Mouse (Mus musculus) ES-Bruce4 (cell line): ENCODE data around the gene Tmem97.

Experiments used
- CTCF ChIP-seq: IDR thresholded peaks from one replicate; pipeline ENCODE4 v1.8.1; 2011; ENCODE audit warnings: low read depth, low read length
- EP300 ChIP-seq: IDR thresholded peaks from 2 replicates; pipeline ENCODE4 v1.6.1; 2011; ENCODE audit warnings: low read depth, low read length; ENCODE audit not compliant: insufficient read depth
- POLR2A ChIP-seq: IDR thresholded peaks from one replicate; pipeline ENCODE4 v1.8.1; 2011; ENCODE audit warnings: low read length; ENCODE audit not compliant: insufficient read depth

DNA sequence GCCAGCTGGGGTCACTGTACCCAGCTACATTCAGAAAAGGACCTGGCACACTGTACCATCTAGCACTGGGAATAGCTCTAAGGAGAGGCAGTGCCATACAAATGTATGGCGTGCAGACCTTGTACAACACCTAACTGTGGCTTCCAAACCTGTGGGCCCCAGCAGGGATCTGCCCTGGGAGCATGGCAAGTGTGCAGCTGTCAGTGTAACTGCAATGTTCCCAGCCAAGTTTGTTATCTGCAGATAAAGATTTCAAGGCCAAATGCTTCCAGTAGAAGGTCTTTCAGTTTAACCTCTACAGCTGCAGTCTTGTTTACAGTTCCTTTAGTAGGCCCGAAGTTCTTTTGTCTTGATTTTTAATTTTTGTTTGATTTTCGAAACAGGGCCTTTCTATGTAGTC, 5.0 kb upstream of the Tmem97 start:
- TF ChIP-seq CTCF (no peak), POLR2A (no peak), EP300 (no peak)
